Mouse (Mus musculus): ENCODE measurements around the gene Timm9. TPM values are rescaled to one million over a fixed set of nuclear protein-coding genes. Genes with fewer than 3 reads are reported as not detected.

Gene Timm9
- polyA plus RNA-seq, 1 experiment from 2014 or later, result 65.8 TPM

DNA sequence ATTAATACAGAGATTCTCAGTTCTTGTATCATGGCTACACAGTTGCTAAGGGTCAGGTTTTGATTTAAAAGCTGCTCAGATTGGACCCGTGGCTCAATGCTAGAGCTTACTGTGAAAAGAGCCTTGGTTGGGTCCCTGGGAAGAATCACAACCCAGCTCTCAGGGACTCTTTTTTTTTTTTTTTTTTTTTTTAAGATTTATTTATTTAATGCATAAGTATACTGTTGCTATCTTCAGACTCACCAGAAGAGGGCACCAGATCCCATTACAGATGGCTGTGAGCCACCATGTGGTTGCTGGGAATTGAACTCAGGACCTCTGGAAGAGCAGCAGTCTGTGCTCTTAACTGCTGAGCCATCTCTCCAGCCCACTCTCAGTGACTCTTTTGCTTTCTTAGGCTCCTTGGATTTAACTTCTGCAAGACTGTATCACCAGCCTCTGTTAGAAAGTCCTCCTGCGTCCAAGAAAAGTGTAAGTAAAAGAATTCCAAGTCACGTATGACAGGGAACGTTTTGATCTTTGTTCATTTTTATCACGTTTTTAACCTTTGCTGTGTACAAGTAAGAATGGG, 2.9 kb upstream of the Timm9 start:
- no peak overlapping the region for H3K9ac ChIP-seq
- no peak overlapping the region for H3K4me3 ChIP-seq (replicated peaks)
- no peaks in the 10 kb centered on the region for H3K9me3 ChIP-seq (replicated peaks)
- H3K4me2 ChIP-seq, result peak overlapping the region; percentile 93
- H3K27ac ChIP-seq, result no peak overlapping the region
- no peaks in the 10 kb centered on the region for H3K27me3 ChIP-seq
- DNase-seq, result peak; percentile 16
- 65% methylated on average over 5 of the region's 5 CpGs for WGBS (ENCODE audit: insufficient replicate concordance)
- H3K4me1 ChIP-seq (replicated peaks), result peaks cover 32% of the 10 kb centered on the region
- no peak for ATAC-seq (ENCODE audit: low read depth)
- H3K36me3 ChIP-seq, result peaks cover 48% of the 10 kb centered on the region

DNA sequence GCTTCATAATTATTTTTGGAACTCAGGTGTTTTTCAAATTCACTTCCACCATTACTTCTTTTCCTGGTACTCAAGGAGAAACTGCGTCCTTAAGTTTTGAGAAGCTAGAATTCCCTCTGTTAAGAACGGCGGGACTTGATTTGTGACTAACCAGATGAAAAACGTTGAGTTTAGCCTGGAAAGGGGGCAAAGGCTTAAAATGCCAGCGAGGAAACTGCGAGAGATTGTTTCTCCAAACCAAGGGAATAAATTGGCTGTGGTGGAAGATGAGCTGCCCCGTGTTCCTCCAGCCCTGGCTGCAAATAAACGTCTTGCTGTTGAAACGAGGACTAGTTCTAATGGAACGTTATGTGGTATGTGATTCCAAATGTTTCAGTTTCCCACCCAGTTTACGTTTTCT, 1.2 kb upstream of the Timm9 start:
- Histone ChIP-seq H3K4me1 (replicated peaks) (peaks cover 34% of the 10 kb centered on the region), H3K9ac (peak overlapping the region; percentile 89), H3K36me3 (peaks cover 37% of the 10 kb centered on the region), H3K4me2 (peak overlapping the region; percentile 93), H3K27ac (peak overlapping the region; percentile 61), H3K27me3 (no peaks in the 10 kb centered on the region), H3K9me3 (replicated peaks) (no peaks in the 10 kb centered on the region), H3K4me3 (replicated peaks) (peak overlapping the region; percentile 92)
- whole genome bisulfite sequencing (ENCODE audit: insufficient replicate concordance), result 4% methylated on average over 11 of the region's 11 CpGs
- no peak for ATAC-seq (ENCODE audit: low read depth)
- no peak for DNase-seq

DNA sequence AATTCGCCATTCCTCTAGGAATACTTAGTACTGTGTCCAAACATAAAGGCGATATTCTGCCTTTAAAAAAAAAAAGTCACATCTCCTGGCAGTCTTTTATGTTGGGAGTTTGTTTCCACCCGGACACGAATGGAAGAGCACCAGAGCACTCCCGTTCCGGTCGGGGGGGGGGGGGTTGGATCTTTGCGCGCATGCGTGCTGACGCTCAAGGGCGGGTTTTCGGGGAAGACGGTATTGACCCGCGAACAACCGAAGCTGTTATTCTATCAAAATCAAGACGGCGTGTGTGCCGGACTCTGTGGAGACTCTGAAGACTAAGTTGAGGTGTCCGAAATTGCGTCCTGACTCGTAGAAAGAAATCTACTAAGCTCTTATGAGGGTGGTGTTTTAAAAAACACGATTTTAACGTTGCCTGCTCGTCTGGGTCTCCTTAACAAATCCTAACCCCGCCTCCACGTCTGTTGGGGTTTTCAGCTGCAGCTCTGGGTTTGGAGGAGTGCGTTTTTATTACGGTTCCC, 549 bp upstream of the Timm9 start:
- peak overlapping the region; percentile 83 for H3K27ac ChIP-seq
- H3K36me3 ChIP-seq, result peaks cover 36% of the 10 kb centered on the region
- under 1% methylated on average over 30 of the region's 30 CpGs for WGBS (ENCODE audit: insufficient replicate concordance)
- H3K9ac ChIP-seq, result peak overlapping the region; percentile 89
- ATAC-seq (ENCODE audit: low read depth) (peak; percentile 82), DNase-seq (peak; percentile 74)
- no peaks in the 10 kb centered on the region for H3K9me3 ChIP-seq (replicated peaks)
- H3K4me2 ChIP-seq, result peak overlapping the region; percentile 97
- H3K4me3 ChIP-seq (replicated peaks), result peak overlapping the region; percentile 92
- peaks cover 34% of the 10 kb centered on the region for H3K4me1 ChIP-seq (replicated peaks)
- H3K27me3 ChIP-seq, result no peaks in the 10 kb centered on the region

DNA sequence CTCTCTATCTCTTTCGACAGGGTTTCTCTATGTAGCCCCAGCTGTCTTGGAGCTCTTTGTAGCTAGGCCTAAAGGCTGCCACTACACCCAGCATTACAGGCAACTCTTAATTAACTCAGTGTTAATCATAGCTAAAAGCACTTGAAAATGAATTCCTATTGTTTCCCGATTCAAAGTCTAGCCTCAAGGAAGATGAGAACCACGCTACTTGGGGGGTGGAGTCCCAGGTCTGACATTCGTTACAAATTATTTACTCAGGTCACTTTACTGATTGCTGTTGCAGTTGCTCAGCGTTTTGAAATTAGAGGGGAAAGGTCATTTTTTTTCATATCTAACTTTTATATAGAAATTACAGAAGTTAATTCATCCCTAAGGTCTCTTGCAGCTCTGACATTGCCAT, 903 bp downstream of the Timm9 start:
- peak overlapping the region; percentile 89 for H3K9ac ChIP-seq
- H3K4me2 ChIP-seq, result peak overlapping the region; percentile 97
- no peaks in the 10 kb centered on the region for H3K9me3 ChIP-seq (replicated peaks)
- no peak overlapping the region; the same call in 1 of the 2 replicates for H3K27ac ChIP-seq
- WGBS (ENCODE audit: insufficient replicate concordance), result 10% methylated on average over 5 of the region's 5 CpGs
- H3K27me3 ChIP-seq, result no peaks in the 10 kb centered on the region
- H3K36me3 ChIP-seq, result peaks cover 36% of the 10 kb centered on the region
- no peak for DNase-seq
- H3K4me3 ChIP-seq (replicated peaks), result peak overlapping the region; percentile 92
- ATAC-seq (ENCODE audit: low read depth), result no peak
- peaks cover 34% of the 10 kb centered on the region for H3K4me1 ChIP-seq (replicated peaks)

DNA sequence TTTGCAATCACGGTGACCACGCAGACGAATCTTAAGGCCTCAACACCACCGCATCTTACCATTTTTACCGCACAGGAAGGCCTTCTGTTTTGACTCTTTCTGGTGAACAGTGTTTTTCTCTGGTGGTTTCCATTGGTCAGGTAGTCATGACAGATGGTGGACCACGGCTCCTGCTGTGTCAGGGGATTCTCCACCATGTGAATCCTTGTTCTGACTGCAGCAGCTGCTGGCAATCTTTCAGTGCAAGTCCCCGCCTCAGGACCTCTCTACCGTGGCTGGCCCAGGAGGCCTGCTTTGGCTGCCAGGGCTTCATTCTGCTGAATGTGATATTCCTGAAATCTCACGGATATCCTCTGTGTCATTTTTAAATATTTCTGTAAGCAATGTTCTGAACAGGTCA, 13.2 kb downstream of the Timm9 start:
- no peak for DNase-seq
- Histone ChIP-seq H3K27me3 (no peaks in the 10 kb centered on the region), H3K9ac (no peak overlapping the region), H3K9me3 (replicated peaks) (no peaks in the 10 kb centered on the region), H3K4me2 (no peak overlapping the region), H3K4me3 (replicated peaks) (no peak overlapping the region), H3K4me1 (replicated peaks) (no peaks in the 10 kb centered on the region), H3K36me3 (peaks cover 52% of the 10 kb centered on the region), H3K27ac (no peak overlapping the region)
- WGBS (ENCODE audit: insufficient replicate concordance), result 84% methylated on average over 9 of the region's 9 CpGs
- no peak for ATAC-seq (ENCODE audit: low read depth)

DNA sequence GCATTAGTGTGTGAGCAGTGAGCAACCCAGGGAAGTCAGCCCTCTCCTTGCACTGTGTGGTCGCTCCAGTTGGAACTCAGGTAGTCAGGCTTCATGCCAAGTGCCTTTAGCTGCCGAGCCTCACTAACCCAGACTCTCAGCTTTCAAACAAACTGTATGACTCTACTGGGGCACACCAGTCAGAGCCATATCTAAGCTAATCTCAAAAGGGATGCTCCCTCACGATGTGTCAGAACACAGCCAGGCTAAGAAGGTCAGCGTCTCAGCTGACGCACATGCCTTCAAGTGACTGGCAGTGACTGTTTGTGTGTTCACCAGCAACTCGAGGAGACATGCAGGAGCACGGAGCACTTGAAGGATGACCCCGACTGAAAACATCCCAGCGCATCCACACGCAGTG, 13.8 kb downstream of the Timm9 start:
- Histone ChIP-seq H3K36me3 (peaks cover 46% of the 10 kb centered on the region), H3K9me3 (replicated peaks) (no peaks in the 10 kb centered on the region), H3K27ac (no peak overlapping the region), H3K4me1 (replicated peaks) (no peaks in the 10 kb centered on the region), H3K4me2 (no peak overlapping the region), H3K4me3 (replicated peaks) (no peak overlapping the region), H3K9ac (no peak overlapping the region), H3K27me3 (no peaks in the 10 kb centered on the region)
- no peak for ATAC-seq (ENCODE audit: low read depth)
- 81% methylated on average over 10 of the region's 10 CpGs for WGBS (ENCODE audit: insufficient replicate concordance)
- no peak for DNase-seq

DNA sequence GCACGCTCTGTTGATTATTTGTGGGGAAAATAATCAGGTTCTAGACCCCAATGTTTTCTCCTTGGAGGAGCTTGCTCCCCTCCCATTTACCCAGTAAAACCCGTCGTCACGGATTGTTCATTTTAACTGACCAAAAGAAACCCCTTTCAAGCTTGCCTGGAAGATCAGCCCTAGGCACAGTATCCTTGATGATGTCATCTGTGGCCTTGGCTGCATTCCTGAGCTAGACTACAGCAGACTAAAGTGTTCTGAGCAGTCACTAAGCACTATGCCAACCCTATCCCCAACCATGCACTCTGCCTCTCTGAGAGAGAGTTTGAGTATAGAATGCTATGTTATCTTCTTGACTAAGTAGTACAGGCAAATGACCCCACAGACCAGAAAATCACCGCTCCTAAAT, 20.1 kb downstream of the Timm9 start:
- no peaks in the 10 kb centered on the region for H3K36me3 ChIP-seq
- WGBS (ENCODE audit: insufficient replicate concordance), result 73% methylated on average over 5 of the region's 5 CpGs
- H3K27ac ChIP-seq, result no peak overlapping the region
- H3K4me3 ChIP-seq (replicated peaks), result no peak overlapping the region
- H3K4me2 ChIP-seq, result no peak overlapping the region
- H3K9me3 ChIP-seq (replicated peaks), result no peaks in the 10 kb centered on the region
- H3K4me1 ChIP-seq (replicated peaks), result peaks cover 19% of the 10 kb centered on the region
- DNase-seq, result no peak
- no peak for ATAC-seq (ENCODE audit: low read depth)
- H3K9ac ChIP-seq, result no peak overlapping the region
- peaks cover 4% of the 10 kb centered on the region for H3K27me3 ChIP-seq

DNA sequence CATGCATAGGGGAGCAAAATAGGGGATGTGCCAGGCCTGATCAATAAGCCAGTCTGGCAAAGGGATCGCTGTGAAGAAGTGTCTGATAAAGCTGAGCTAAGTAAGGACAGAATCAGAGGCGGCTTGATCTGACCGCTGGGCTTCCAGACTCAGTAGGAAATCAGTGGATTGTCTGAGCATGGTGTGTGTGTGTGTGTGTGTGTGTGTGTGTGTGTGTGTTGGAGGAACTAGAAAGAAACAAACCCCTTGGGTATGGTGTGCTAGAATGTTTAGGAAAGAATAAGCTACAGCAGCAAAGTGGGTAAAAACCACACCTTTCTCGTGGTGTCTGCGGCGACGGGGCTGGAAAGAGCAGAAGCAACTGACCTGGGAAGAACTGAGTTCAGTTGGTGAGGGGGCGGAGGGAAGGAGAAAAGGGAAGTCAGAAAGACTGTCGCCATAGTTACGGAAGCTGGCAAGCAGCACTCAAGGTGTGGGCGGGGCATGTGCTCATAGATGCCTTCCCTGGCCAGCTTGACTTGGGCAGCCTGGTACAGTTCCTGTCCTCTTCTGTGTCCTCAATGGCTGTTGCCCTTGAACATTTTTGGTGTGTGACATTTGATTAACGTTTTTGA, 22.7 kb downstream of the Timm9 start:
- H3K27ac ChIP-seq, result no peak overlapping the region
- H3K36me3 ChIP-seq, result no peaks in the 10 kb centered on the region
- peak overlapping the region; percentile 29 for H3K4me2 ChIP-seq
- ATAC-seq (ENCODE audit: low read depth) (peak; percentile 44; the same call in 1 of the 2 replicates), DNase-seq (peak; percentile 31)
- no peaks in the 10 kb centered on the region for H3K9me3 ChIP-seq (replicated peaks)
- peaks cover 24% of the 10 kb centered on the region for H3K4me1 ChIP-seq (replicated peaks)
- WGBS (ENCODE audit: insufficient replicate concordance), result 17% methylated on average over 12 of the region's 12 CpGs
- H3K9ac ChIP-seq, result no peak overlapping the region
- H3K4me3 ChIP-seq (replicated peaks), result no peak overlapping the region
- peaks cover 7% of the 10 kb centered on the region for H3K27me3 ChIP-seq

DNA sequence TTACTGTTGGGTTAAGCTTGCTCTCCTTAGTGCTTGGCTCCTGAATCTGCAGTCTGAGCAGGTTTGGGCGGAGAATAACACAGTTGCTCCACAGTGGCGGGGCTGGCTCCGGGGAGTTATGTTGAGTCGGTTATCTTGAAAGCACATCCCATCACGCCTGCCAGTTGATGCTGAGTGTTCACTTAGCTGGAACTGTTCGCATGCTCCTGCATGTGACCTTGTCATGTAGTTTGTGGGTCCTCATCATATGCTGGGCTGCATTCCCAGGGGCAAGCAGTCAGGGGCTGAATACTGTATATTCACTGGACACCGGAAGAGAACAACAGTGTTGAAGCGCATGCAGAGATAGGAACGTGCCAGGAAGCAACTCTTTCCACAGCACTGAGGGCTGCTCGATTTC, 23.4 kb downstream of the Timm9 start:
- Histone ChIP-seq H3K27ac (no peak overlapping the region), H3K27me3 (peaks cover 7% of the 10 kb centered on the region), H3K4me3 (replicated peaks) (no peak overlapping the region), H3K9me3 (replicated peaks) (no peaks in the 10 kb centered on the region), H3K4me1 (replicated peaks) (peaks cover 24% of the 10 kb centered on the region), H3K4me2 (peak overlapping the region; percentile 5; the same call in 1 of the 2 replicates), H3K36me3 (no peaks in the 10 kb centered on the region), H3K9ac (no peak overlapping the region)
- WGBS (ENCODE audit: insufficient replicate concordance), result 33% methylated on average over 10 of the region's 10 CpGs
- ATAC-seq (ENCODE audit: low read depth), result peak; percentile 70
- DNase-seq, result no peak

DNA sequence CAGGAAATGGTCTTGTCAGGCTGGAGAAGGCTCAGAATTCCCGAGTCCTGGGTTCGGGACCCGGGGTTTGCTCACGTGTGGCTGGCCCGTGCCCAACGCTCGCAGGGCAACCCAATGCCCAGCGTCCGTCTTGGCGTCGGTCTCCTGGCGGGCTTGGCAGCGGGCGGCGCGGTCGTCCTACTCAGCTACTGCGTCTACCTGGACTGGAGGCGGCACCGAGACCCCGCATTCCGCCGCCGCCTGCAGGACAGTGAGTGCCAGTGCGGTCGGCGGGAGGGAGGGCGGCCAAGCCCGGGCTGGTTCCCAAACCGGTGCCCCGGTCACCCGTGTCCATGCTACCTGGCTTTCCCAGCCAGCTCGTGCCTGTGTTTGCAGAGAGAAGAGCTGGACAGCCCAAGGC, 25.2 kb downstream of the Timm9 start, which contains the start of gene Tomm20l:
TSS of gene Tomm20l (plus strand) at position 98 of the 400 bp plus-strand sequence.
- no peak for ATAC-seq (ENCODE audit: low read depth)
- H3K4me3 ChIP-seq (replicated peaks), result peak within 1 kb of the TSS; percentile 34
- 22% methylated on average over 33 of the region's 33 CpGs for WGBS (ENCODE audit: insufficient replicate concordance)
- peak within 1 kb of the TSS; percentile 33; the same call in 1 of the 2 replicates for H3K9ac ChIP-seq
- H3K27me3 ChIP-seq, result peaks cover 7% of the 10 kb centered on the region
- H3K9me3 ChIP-seq (replicated peaks), result no peaks in the 10 kb centered on the region
- H3K4me1 ChIP-seq (replicated peaks), result peaks cover 24% of the 10 kb centered on the region
- H3K36me3 ChIP-seq, result no peaks in the 10 kb centered on the region
- no peak within 1 kb of the TSS for H3K27ac ChIP-seq
- DNase-seq, result no peak
- peak within 1 kb of the TSS; percentile 54 for H3K4me2 ChIP-seq

DNA sequence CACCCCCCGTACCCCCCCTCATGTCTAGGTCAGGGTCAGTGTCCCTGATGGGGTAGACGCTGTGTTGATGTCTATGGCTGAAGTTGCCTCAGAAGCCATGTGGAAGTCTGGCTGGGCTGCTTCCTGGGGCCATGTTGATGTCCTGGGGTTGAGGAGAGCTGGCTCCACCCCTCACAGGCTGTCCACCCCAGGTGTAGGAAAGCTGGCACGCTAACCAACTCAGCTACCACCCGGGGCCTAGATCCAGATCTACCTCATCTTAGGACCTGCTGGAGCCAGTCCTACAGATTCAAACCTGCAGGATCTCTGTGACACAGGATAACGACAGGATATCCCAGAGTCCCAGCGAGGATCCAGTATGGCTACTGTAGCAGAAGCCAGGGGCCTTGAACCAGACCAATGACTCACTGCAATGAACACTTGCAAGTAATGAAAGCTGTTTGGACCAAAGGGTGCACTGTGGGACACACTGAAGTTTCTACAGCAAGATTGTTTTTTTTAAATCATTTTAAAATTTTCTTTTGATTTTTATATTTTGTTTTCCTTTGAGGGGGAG, 29.2 kb downstream of the Timm9 start:
- Histone ChIP-seq H3K9me3 (replicated peaks) (no peaks in the 10 kb centered on the region), H3K36me3 (no peaks in the 10 kb centered on the region), H3K27ac (no peak overlapping the region), H3K4me3 (replicated peaks) (no peak overlapping the region), H3K4me2 (no peak overlapping the region), H3K4me1 (replicated peaks) (peaks cover 7% of the 10 kb centered on the region), H3K9ac (no peak overlapping the region), H3K27me3 (peaks cover 7% of the 10 kb centered on the region; the same call in 1 of the 2 replicates)
- no peak for DNase-seq
- no peak for ATAC-seq (ENCODE audit: low read depth)
- WGBS (ENCODE audit: insufficient replicate concordance), result 66% methylated on average over 6 of the region's 6 CpGs
